9 mouse cellular contexts compared by ENCODE assay signal in the genomic region with DNA sequence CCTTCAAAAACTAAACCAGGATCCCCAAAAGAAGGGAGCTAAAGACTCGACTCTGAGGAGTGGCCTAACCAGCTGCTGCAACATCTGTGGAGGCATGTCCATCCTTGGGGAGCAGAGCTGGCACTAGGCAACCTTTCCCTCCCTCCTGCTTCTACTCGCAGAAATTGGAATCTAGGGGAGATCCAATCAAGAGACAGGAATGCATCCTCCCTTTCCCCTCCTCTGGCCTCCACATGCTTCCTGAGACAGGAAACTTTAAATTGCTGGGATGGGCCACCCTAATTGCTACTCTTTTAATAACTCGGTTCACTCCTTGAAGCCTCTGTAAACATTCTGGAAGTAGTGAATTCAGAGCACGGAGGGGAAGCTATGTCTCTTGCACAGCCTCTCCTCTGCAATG.
DNase-seq lines count a peak whose midpoint lies in the region; ATAC-seq lines count a peak whose summit lies in the region.
"Had no signal": no experiment of that assay in that cellular context is flagged by ENCODE, and none has a peak within 500 bp of the region (broad histone marks: within the 10 kb centered on the region; RNA-seq: fewer than 3 reads in every experiment).

No protein-coding gene starts in this region.

- no peak for ATAC-seq in neural tube, embryonic 11.5 days (ENCODE audit: insufficient read depth, low FRiP score, low TSS enrichment)
- ATAC-seq in neural tube, embryonic 15.5 days (ENCODE audit: low FRiP score) = no peak
- peak; percentile 82 for ATAC-seq in kidney, embryonic 16.5 days (ENCODE audit: low FRiP score, low TSS enrichment)

- H3K9me3 ChIP-seq in neural tube, embryonic 11.5 days (ENCODE audit: control insufficient read depth, low read length) = no peaks in the 10 kb centered on the region
- H3K9me3 ChIP-seq in neural tube, embryonic 15.5 days (replicated peaks) = no peaks in the 10 kb centered on the region
- H3K9me3 ChIP-seq in kidney, embryonic 16.5 days (ENCODE audit: low read length) = no peaks in the 10 kb centered on the region
- H3K9me3 ChIP-seq: liver, embryonic 13.5 days had no signal

- H3K27ac ChIP-seq in neural tube, embryonic 11.5 days (ENCODE audit: low read depth, low read length) = no peak overlapping the region
- no peak overlapping the region for H3K27ac ChIP-seq in neural tube, embryonic 15.5 days (replicated peaks)
- H3K27ac ChIP-seq in kidney, embryonic 16.5 days (ENCODE audit: low read length) = peak overlapping the region; percentile 94
- H3K27ac ChIP-seq: liver, embryonic 13.5 days had no signal

- no peaks in the 10 kb centered on the region for H3K27me3 ChIP-seq in neural tube, embryonic 11.5 days (ENCODE audit: control insufficient read depth, insufficient read depth, low read length)
- H3K27me3 ChIP-seq in neural tube, embryonic 15.5 days (replicated peaks) = no peaks in the 10 kb centered on the region
- H3K27me3 ChIP-seq in kidney, embryonic 16.5 days (ENCODE audit: insufficient read depth, low read length) = no peaks in the 10 kb centered on the region
- H3K27me3 ChIP-seq: liver, embryonic 13.5 days had no signal

- peak; percentile 11 for DNase-seq in neural tube, embryonic 11.5 days (ENCODE audit: low spot score)
- peak; percentile 40 for DNase-seq in gastrocnemius, adult 18-20 months (ENCODE audit: low spot score)
- DNase-seq in thymus, postnatal 14 days = no peak
- DNase-seq in adrenal gland, postnatal 14 days = no peak
- DNase-seq in adrenal gland, postnatal 36 days = no peak
- DNase-seq: liver, embryonic 13.5 days; thymus, adult 18-20 months had no signal

- WGBS in neural tube, embryonic 11.5 days = 40% methylated on average over 4 of the region's 4 CpGs
- 29% methylated on average over 4 of the region's 4 CpGs for WGBS in neural tube, embryonic 15.5 days
- WGBS in kidney, embryonic 16.5 days = under 1% methylated on average over 4 of the region's 4 CpGs

- no peak overlapping the region for H3K4me2 ChIP-seq in neural tube, embryonic 11.5 days (ENCODE audit: low read depth)
- H3K4me2 ChIP-seq in neural tube, embryonic 15.5 days = no peak overlapping the region
- no peak overlapping the region for H3K4me2 ChIP-seq in kidney, embryonic 16.5 days (replicated peaks; ENCODE audit: low read depth, low read length)
- H3K4me2 ChIP-seq: liver, embryonic 13.5 days had no signal

- no peak overlapping the region for H3K9ac ChIP-seq in neural tube, embryonic 11.5 days (ENCODE audit: low read length)
- H3K9ac ChIP-seq in neural tube, embryonic 15.5 days (replicated peaks) = no peak overlapping the region
- H3K9ac ChIP-seq in kidney, embryonic 16.5 days (replicated peaks; ENCODE audit: low read length) = no peak overlapping the region
- H3K9ac ChIP-seq: liver, embryonic 13.5 days had no signal

- no peak overlapping the region for H3K4me3 ChIP-seq in neural tube, embryonic 11.5 days (ENCODE audit: low read depth, low read length)
- H3K4me3 ChIP-seq in neural tube, embryonic 15.5 days (replicated peaks) = no peak overlapping the region
- H3K4me3 ChIP-seq in kidney, embryonic 16.5 days (ENCODE audit: low read length) = no peak overlapping the region
- H3K4me3 ChIP-seq: liver, embryonic 13.5 days had no signal

- no peaks in the 10 kb centered on the region for H3K4me1 ChIP-seq in neural tube, embryonic 11.5 days (ENCODE audit: control insufficient read depth, insufficient read depth, low read length)
- H3K4me1 ChIP-seq in neural tube, embryonic 15.5 days = peaks cover 3% of the 10 kb centered on the region; the same call in 1 of the 2 replicates
- peaks cover 36% of the 10 kb centered on the region for H3K4me1 ChIP-seq in kidney, embryonic 16.5 days (ENCODE audit: insufficient read depth, low read length)
- H3K4me1 ChIP-seq: liver, embryonic 13.5 days had no signal

- no peaks in the 10 kb centered on the region for H3K36me3 ChIP-seq in neural tube, embryonic 11.5 days (ENCODE audit: control insufficient read depth, insufficient read depth, low read length)
- no peaks in the 10 kb centered on the region for H3K36me3 ChIP-seq in neural tube, embryonic 15.5 days
- no peaks in the 10 kb centered on the region for H3K36me3 ChIP-seq in kidney, embryonic 16.5 days (ENCODE audit: insufficient read depth, low read length)
- H3K36me3 ChIP-seq: liver, embryonic 13.5 days had no signal

Comparison
In these comparisons a context has a peak if more than half of its experiments do, and no peak if none do; other contexts are left out.
1. DNase-seq: peak in neural tube, embryonic 11.5 days (single experiment) and gastrocnemius, adult 18-20 months (single experiment); none in thymus, postnatal 14 days (single experiment), adrenal gland, postnatal 14 days (single experiment) and adrenal gland, postnatal 36 days (0 of 2).